Mouse (Mus musculus): ENCODE results near the gene Ypel4. TPM values are rescaled to one million over a fixed set of nuclear protein-coding genes. Genes with fewer than 3 reads are reported as not detected.

Gene Ypel4
- polyA plus RNA-seq, 1 experiment from 2014 or later: 10.0 TPM

DNA sequence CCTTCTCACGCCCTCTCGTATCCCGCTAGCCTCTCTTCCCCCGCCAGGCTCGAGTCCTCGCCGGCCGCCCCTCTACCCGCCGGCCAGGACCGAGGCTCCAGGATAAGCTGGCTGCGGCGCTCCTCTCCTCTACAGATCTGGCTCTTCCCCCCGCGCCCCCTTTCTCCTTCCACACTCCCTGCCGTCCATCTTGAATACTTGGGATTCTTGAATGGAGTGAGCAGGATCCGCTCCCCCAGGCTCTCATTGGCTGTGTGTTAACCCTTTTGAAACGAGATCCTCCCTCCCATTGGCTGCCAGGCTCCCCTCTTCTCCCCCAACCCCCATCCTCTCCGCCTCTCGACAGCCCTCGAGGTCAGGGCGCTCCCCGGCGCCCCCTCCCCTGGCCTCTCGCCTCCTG lies 9.7 kb downstream of the Ypel4 start, which contains the start of gene Gm19426:
Gene Gm19426 (minus strand): TSS at position 95 of the 400 bp plus-strand sequence.
- Histone ChIP-seq H3K36me3 (ENCODE audit: control insufficient read depth, insufficient read depth, low read length) (peaks cover 18% of the 10 kb centered on the region), H3K4me1 (ENCODE audit: control insufficient read depth, insufficient read depth, low read length) (peaks cover 36% of the 10 kb centered on the region), H3K9me3 (ENCODE audit: control insufficient read depth, low read length) (no peaks in the 10 kb centered on the region), H3K27me3 (ENCODE audit: control insufficient read depth, insufficient read depth, low read length) (no peaks in the 10 kb centered on the region), H3K4me2 (replicated peaks; ENCODE audit: low read depth, low read length) (peak within 1 kb of the TSS; percentile 97), H3K4me3 (ENCODE audit: low read length) (peak within 1 kb of the TSS; percentile 77), H3K27ac (ENCODE audit: low read depth, low read length) (peak within 1 kb of the TSS; percentile 99), H3K9ac (ENCODE audit: low read depth, low read length) (peak within 1 kb of the TSS; percentile 97)
- WGBS: 0% methylated on average over 23 of the region's 25 CpGs
- peak; percentile 85 for ATAC-seq (ENCODE audit: low FRiP score, low TSS enrichment)

DNA sequence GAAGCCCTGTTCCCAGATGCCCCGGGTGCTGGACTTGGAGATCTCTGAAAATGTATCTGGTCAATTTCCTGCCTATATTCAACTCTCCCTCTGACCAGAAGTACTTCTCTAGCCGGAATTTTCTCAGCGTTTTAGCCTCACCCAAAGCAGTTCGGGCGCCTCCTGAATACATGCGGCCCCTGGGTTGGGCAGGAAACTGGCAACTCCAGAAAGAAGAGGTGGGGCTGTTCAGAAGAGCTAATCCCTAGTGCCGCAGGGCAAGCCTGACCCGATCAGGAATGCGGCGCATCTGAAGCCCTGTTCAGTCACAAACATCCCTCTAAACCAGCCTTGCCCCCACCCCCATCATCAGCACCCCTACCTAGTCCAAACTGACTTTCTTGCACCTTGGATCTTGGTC lies 10.3 kb downstream of the Ypel4 start:
- peak overlapping the region; percentile 77 for H3K4me3 ChIP-seq (ENCODE audit: low read length)
- peaks cover 18% of the 10 kb centered on the region for H3K36me3 ChIP-seq (ENCODE audit: control insufficient read depth, insufficient read depth, low read length)
- no peaks in the 10 kb centered on the region for H3K9me3 ChIP-seq (ENCODE audit: control insufficient read depth, low read length)
- peak overlapping the region; percentile 97 for H3K4me2 ChIP-seq (replicated peaks; ENCODE audit: low read depth, low read length)
- WGBS: 2% methylated on average over 10 of the region's 10 CpGs
- peak overlapping the region; percentile 99 for H3K27ac ChIP-seq (ENCODE audit: low read depth, low read length)
- peak overlapping the region; percentile 97; the same call in 1 of the 2 replicates for H3K9ac ChIP-seq (ENCODE audit: low read depth, low read length)
- peaks cover 30% of the 10 kb centered on the region for H3K4me1 ChIP-seq (ENCODE audit: control insufficient read depth, insufficient read depth, low read length)
- H3K27me3 ChIP-seq (ENCODE audit: control insufficient read depth, insufficient read depth, low read length): no peaks in the 10 kb centered on the region
- peak; percentile 18 for ATAC-seq (ENCODE audit: low FRiP score, low TSS enrichment)

DNA sequence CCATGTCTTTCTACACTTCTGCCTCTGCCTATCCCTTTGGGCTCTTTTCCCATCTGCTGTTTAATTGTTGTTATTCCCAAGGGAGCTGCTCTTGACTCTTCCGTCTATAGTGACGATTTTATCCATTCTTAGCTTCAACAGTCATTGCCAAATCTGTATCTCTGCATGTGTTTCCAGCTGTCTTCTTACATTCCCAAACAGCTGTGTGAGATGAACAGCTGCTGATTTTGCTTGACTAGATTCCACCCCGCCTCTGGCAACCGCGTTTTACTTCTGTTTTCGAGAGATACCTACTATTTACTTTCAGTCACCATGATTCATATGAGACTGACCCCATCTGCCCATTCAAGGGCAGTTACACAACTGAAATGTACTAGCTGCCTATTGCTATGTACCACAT lies 16.3 kb downstream of the Ypel4 start:
- WGBS: 56% methylated on average over 6 of the region's 6 CpGs
- no peak overlapping the region for H3K27ac ChIP-seq (ENCODE audit: low read depth, low read length)

DNA sequence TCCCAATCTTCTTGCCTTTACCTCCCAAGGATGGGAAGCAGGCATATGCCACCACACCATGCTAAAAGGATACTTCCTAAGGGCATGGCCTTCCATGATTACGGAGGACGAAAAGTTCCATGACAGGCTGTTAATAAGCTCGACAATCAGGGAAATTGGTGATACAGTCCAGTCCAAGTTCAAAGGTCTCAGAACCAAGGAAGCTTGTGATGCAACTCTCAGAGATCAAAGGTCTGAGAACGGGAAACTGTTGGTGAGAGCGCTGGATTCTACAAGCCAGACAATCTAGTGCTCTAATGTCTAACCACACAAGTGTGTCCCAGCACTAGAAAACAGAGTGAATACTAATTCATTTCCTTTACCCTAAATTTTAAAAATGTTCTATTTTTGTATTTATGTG lies 22.4 kb downstream of the Ypel4 start:
- no peak for ATAC-seq (ENCODE audit: low FRiP score, low TSS enrichment)
- Histone ChIP-seq H3K27me3 (ENCODE audit: control insufficient read depth, insufficient read depth, low read length) (no peaks in the 10 kb centered on the region), H3K4me1 (ENCODE audit: control insufficient read depth, insufficient read depth, low read length) (no peaks in the 10 kb centered on the region), H3K9ac (ENCODE audit: low read depth, low read length) (no peak overlapping the region), H3K4me2 (replicated peaks; ENCODE audit: low read depth, low read length) (no peak overlapping the region), H3K36me3 (ENCODE audit: control insufficient read depth, insufficient read depth, low read length) (no peaks in the 10 kb centered on the region), H3K9me3 (ENCODE audit: control insufficient read depth, low read length) (no peaks in the 10 kb centered on the region), H3K27ac (ENCODE audit: low read depth, low read length) (no peak overlapping the region), H3K4me3 (ENCODE audit: low read length) (no peak overlapping the region)
- WGBS: 78% methylated on average over 5 of the region's 5 CpGs

More for the DNA sequence above, 16.3 kb downstream of the Ypel4 start:
- Histone ChIP-seq H3K9ac (ENCODE audit: low read depth, low read length) (no peak overlapping the region), H3K36me3 (ENCODE audit: control insufficient read depth, insufficient read depth, low read length) (no peaks in the 10 kb centered on the region), H3K4me3 (ENCODE audit: low read length) (no peak overlapping the region), H3K27me3 (ENCODE audit: control insufficient read depth, insufficient read depth, low read length) (no peaks in the 10 kb centered on the region), H3K9me3 (ENCODE audit: control insufficient read depth, low read length) (no peaks in the 10 kb centered on the region), H3K4me2 (replicated peaks; ENCODE audit: low read depth, low read length) (no peak overlapping the region), H3K4me1 (ENCODE audit: control insufficient read depth, insufficient read depth, low read length) (no peaks in the 10 kb centered on the region)
- no peak for ATAC-seq (ENCODE audit: low FRiP score, low TSS enrichment)

DNA sequence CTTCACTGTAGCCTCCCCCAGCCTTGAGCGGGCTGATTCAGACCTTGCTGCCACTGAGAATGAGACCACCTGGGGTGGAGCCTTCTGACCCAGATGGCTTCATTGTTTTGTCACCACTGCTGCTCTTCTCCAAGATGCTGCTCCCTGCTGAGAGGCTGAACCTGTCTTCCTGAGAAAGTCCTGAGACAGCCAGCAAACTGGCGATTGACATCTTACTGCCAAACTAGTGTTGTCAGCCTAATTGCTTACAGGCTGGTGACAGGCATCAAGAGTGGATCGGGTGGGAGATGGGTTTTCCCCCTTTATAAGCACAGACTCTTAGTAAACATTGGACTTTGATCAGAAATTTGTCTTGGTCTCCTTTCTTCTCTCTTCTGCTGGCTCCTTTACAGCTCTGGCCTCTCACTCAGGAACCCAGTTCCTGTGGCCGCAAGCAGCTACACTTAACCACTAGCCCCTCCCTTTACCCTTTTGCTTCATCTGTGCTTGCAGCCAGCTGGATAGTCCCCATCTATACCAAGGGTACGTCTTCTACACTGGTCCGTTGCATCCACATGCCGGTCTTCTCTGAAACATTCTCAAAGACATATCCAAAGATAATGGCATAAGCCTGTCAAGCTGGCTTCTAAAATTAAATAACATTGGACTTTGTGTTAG lies 23.3 kb downstream of the Ypel4 start:
- Histone ChIP-seq H3K27ac (ENCODE audit: low read depth, low read length) (no peak overlapping the region), H3K36me3 (ENCODE audit: control insufficient read depth, insufficient read depth, low read length) (no peaks in the 10 kb centered on the region), H3K4me2 (replicated peaks; ENCODE audit: low read depth, low read length) (no peak overlapping the region), H3K4me3 (ENCODE audit: low read length) (no peak overlapping the region), H3K9me3 (ENCODE audit: control insufficient read depth, low read length) (no peaks in the 10 kb centered on the region), H3K4me1 (ENCODE audit: control insufficient read depth, insufficient read depth, low read length) (no peaks in the 10 kb centered on the region), H3K9ac (ENCODE audit: low read depth, low read length) (no peak overlapping the region), H3K27me3 (ENCODE audit: control insufficient read depth, insufficient read depth, low read length) (no peaks in the 10 kb centered on the region)
- 57% methylated on average over 7 of the region's 7 CpGs for WGBS
- no peak for ATAC-seq (ENCODE audit: low FRiP score, low TSS enrichment)

DNA sequence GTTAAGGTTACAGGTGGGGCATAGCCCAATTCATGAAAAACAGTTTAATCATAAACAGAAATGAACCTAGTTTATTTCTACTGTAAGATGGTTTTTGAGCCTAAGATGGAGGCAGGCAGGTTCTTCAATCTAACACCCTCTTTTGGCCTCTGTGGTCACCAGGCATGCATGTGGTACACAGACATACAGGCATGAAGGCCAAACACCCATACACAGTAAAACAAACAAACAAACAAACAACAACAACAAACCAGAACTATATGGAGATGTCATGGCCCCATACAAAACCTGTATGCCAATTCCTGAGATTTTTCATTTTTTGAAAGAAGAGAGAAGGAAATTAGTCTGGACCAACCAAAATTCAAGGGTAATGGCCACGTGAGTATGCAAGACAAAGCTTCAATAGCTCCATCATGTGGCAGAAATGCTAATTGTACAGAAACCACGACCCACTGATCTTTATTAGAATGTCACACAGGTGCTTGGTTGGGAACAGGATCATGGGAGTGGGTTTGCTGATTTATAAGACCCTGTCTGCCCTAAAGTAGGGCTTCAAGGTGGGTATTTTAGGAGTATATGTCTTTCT lies 24.8 kb downstream of the Ypel4 start:
- peak; percentile 61; the same call in 1 of the 2 replicates for ATAC-seq (ENCODE audit: low FRiP score, low TSS enrichment)
- H3K9me3 ChIP-seq (ENCODE audit: control insufficient read depth, low read length): no peaks in the 10 kb centered on the region
- no peaks in the 10 kb centered on the region for H3K4me1 ChIP-seq (ENCODE audit: control insufficient read depth, insufficient read depth, low read length)
- no peaks in the 10 kb centered on the region for H3K36me3 ChIP-seq (ENCODE audit: control insufficient read depth, insufficient read depth, low read length)
- H3K27me3 ChIP-seq (ENCODE audit: control insufficient read depth, insufficient read depth, low read length): no peaks in the 10 kb centered on the region
- H3K4me2 ChIP-seq (replicated peaks; ENCODE audit: low read depth, low read length): no peak overlapping the region
- H3K4me3 ChIP-seq (ENCODE audit: low read length): no peak overlapping the region
- 1% methylated on average over 2 of the region's 2 CpGs for WGBS
- H3K9ac ChIP-seq (ENCODE audit: low read depth, low read length): no peak overlapping the region
- H3K27ac ChIP-seq (ENCODE audit: low read depth, low read length): no peak overlapping the region

DNA sequence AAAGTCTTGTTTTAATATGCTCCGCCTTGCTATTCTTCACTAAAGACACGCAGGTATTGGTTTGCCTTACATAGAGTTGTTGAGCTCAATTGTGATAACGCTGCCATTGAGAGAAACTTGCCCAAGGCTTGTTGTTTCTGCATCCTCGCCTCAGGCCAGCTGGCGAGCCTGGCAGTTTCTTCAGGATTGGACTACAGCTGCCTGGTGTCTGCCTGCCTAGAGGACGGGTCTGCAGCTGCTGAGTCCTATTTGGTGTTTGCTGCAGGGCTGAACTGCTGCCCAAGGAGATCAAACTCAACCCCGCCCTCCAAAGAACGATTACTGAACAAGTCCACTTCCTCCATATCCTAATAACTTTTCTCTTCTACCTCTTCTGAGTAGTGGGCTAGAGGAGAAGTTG lies 26.9 kb downstream of the Ypel4 start:
- Histone ChIP-seq H3K36me3 (ENCODE audit: control insufficient read depth, insufficient read depth, low read length) (no peaks in the 10 kb centered on the region), H3K9me3 (ENCODE audit: control insufficient read depth, low read length) (no peaks in the 10 kb centered on the region), H3K4me2 (replicated peaks; ENCODE audit: low read depth, low read length) (no peak overlapping the region), H3K4me1 (ENCODE audit: control insufficient read depth, insufficient read depth, low read length) (no peaks in the 10 kb centered on the region), H3K27ac (ENCODE audit: low read depth, low read length) (no peak overlapping the region), H3K9ac (ENCODE audit: low read depth, low read length) (no peak overlapping the region), H3K27me3 (ENCODE audit: control insufficient read depth, insufficient read depth, low read length) (no peaks in the 10 kb centered on the region), H3K4me3 (ENCODE audit: low read length) (no peak overlapping the region)
- 75% methylated on average over 8 of the region's 8 CpGs for WGBS
- ATAC-seq (ENCODE audit: low FRiP score, low TSS enrichment): no peak

DNA sequence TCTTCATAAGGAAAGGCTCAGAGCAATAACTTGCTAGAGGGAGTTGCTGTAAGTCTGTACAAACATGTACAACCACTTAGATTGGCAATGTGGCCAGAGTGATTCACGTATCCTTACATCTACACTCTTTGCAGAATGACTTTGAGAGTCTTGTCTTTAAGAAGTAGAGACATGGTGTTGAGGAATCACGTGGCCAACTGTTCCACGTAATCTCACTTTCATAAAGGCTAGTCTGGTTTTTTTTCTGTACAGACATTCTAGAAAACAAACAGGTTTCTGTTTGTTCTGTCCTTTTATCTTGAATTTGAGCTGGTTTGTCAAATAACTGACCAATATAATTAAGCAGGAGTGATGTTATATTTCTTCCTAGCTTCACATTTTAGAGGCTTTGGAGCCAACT lies 27.5 kb downstream of the Ypel4 start:
- H3K4me2 ChIP-seq (replicated peaks; ENCODE audit: low read depth, low read length): no peak overlapping the region
- H3K27ac ChIP-seq (ENCODE audit: low read depth, low read length): no peak overlapping the region
- H3K27me3 ChIP-seq (ENCODE audit: control insufficient read depth, insufficient read depth, low read length): no peaks in the 10 kb centered on the region
- H3K4me1 ChIP-seq (ENCODE audit: control insufficient read depth, insufficient read depth, low read length): no peaks in the 10 kb centered on the region
- H3K9ac ChIP-seq (ENCODE audit: low read depth, low read length): no peak overlapping the region
- H3K36me3 ChIP-seq (ENCODE audit: control insufficient read depth, insufficient read depth, low read length): no peaks in the 10 kb centered on the region
- no peak overlapping the region for H3K4me3 ChIP-seq (ENCODE audit: low read length)
- no peak for ATAC-seq (ENCODE audit: low FRiP score, low TSS enrichment)
- 81% methylated on average over 3 of the region's 3 CpGs for WGBS
- no peaks in the 10 kb centered on the region for H3K9me3 ChIP-seq (ENCODE audit: control insufficient read depth, low read length)

DNA sequence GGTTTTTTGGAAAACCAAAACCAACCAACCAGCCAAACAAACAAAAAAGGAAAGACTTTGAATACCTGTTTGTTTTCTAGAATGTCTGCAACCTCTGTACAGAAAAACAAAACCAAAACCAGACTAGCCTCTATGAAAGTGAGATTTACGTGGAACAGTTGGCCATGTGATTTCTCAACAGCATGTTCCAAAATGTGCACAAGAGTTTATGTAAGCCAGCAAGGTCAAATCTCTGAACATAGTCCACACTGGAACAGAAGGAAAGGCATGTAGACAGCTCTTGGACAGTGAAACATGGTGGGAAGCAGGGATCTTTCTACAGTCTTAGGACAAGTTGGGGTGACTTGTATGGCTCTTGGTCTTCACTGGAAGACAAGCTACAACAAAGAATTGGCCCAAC lies 28.0 kb downstream of the Ypel4 start:
- ATAC-seq (ENCODE audit: low FRiP score, low TSS enrichment): no peak
- 82% methylated on average over 1 of the region's 1 CpGs for WGBS
- Histone ChIP-seq H3K4me1 (ENCODE audit: control insufficient read depth, insufficient read depth, low read length) (no peaks in the 10 kb centered on the region), H3K27ac (ENCODE audit: low read depth, low read length) (no peak overlapping the region), H3K9me3 (ENCODE audit: control insufficient read depth, low read length) (no peaks in the 10 kb centered on the region), H3K4me3 (ENCODE audit: low read length) (no peak overlapping the region), H3K4me2 (replicated peaks; ENCODE audit: low read depth, low read length) (no peak overlapping the region), H3K9ac (ENCODE audit: low read depth, low read length) (no peak overlapping the region), H3K36me3 (ENCODE audit: control insufficient read depth, insufficient read depth, low read length) (no peaks in the 10 kb centered on the region; the same call in 1 of the 2 replicates), H3K27me3 (ENCODE audit: control insufficient read depth, insufficient read depth, low read length) (no peaks in the 10 kb centered on the region)

All from kidney, embryonic 14.5 days (tissue).